Mouse (Mus musculus) liver, adult 2 months (tissue): ENCODE data around the gene Ppp1r13b.

ENCODE experiments used
- CTCF ChIP-seq: fragments of 200-500 bp; IDR thresholded peaks from 2 replicates; pipeline ENCODE4 v1.5.1; 2011; ENCODE audit warnings: low read depth, low read length, control low read depth
- POLR2A ChIP-seq: fragments of 200-500 bp; IDR thresholded peaks from 2 replicates; pipeline ENCODE4 v1.6.1; 2011; ENCODE audit warnings: low read length, control low read depth; ENCODE audit not compliant: insufficient read depth; ENCODE audit errors: extremely low read depth

DNA sequence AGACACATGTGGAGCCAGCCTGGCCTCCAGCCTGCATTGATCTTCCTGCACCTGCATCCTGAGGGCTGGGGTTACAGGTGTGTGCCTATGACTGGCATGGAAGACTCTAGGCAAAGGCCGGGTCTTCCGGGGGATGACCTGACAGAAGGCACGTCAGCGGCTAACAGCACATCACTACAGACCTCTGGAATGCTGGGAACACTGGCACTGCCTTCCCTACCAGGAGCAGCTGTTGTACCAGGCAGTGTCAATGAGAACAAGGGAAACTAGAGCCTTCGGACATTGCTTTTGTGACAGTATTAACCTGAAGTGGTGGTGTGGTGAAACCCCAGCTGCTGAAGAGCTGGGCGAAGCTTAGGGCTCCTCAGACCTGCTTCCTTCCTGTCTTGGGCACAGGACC lies 99.1 kb downstream of the Ppp1r13b start:
- no peak for TF ChIP-seq POLR2A
- TF ChIP-seq CTCF: no peak
